Mouse (Mus musculus) limb, embryonic 13.5 days (tissue): ENCODE data around the gene Rfx8. TPM values are rescaled to one million over a fixed set of nuclear protein-coding genes. Genes with fewer than 3 reads are reported as not detected.

Experiments used
- ATAC-seq: fragments of 200-750 bp; cut with Nextera tagmentation; 2 replicates; pipeline ENCODE4 v1.8.0; 2017; ENCODE audit warnings: low read depth, moderate number of reproducible peaks, moderate TSS enrichment; ENCODE audit not compliant: low FRiP score
- H3K27ac ChIP-seq: fragments of 300-500 bp; sonication (generic); 2 replicates; pipeline ENCODE4 v1.5.1; 2015; ENCODE audit warnings: inconsistent platforms, mild to moderate bottlenecking, moderate library complexity
- H3K27me3 ChIP-seq: fragments of 300-500 bp; sonication (generic); 2 replicates; pipeline ENCODE4 v1.6.1; 2015; ENCODE audit warnings: mild to moderate bottlenecking, inconsistent platforms
- H3K36me3 ChIP-seq: fragments of 300-500 bp; sonication (generic); 2 replicates; pipeline ENCODE4 v1.6.1; 2015; ENCODE audit warnings: inconsistent platforms, mild to moderate bottlenecking, moderate library complexity
- H3K4me1 ChIP-seq: fragments of 300-500 bp; sonication (generic); 2 replicates; pipeline ENCODE4 v1.6.1; 2015; ENCODE audit warnings: inconsistent platforms
- H3K4me2 ChIP-seq: fragments of 300-500 bp; sonication (generic); replicated peaks from 2 replicates; pipeline ENCODE4 v1.6.1; 2015; ENCODE audit warnings: inconsistent platforms, mild to moderate bottlenecking, moderate library complexity
- H3K4me3 ChIP-seq: fragments of 300-500 bp; sonication (generic); 2 replicates; pipeline ENCODE4 v1.5.1; 2015; ENCODE audit warnings: moderate library complexity, mild to moderate bottlenecking, inconsistent platforms
- H3K9ac ChIP-seq: fragments of 300-500 bp; sonication (generic); 2 replicates; pipeline ENCODE4 v1.6.1; 2015; ENCODE audit warnings: mild to moderate bottlenecking, inconsistent platforms
- H3K9me3 ChIP-seq: fragments of 300-500 bp; sonication (generic); 2 replicates; pipeline ENCODE4 v1.6.1; 2016; ENCODE audit warnings: inconsistent platforms
- WGBS: fragments of 180-500 bp; shearing (Covaris S2); methylation state at CpG from one replicate; pipeline ENCODE4 v1.1.7; 2015; 5-methylcytosine and 5-hydroxymethylcytosine counted together
- polyA plus RNA-seq: library from polyadenylated mRNA; unstranded; fragments of >200 nt; fragmentation: Nextera tagmentation; extraction: Ambion mirVana; gene quantifications from 2 replicates; pipeline ENCODE4 v1.2.1, GENCODE M21; 2015

Rfx8 gene
- polyA plus RNA-seq, 1 experiment from 2014 or later, result 1.4 TPM

DNA sequence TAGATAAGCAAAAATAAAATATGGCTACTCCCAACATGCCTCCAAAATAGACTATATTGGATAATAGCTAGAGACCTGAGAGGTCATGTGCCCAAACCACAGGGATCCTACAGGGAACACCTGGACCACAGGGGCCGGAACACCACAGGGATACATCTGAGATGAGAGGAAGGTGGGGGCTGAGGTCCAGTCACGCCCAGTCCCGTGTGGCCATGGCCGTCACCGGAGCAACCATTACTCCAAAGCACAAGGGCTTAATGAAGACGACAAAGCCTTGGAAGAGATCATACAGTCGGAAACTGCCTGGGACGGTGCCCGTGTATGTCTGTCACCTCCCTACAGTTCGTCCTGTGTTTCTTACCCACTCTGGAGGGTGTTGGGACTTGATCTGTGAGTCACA, 13.1 kb upstream of the Rfx8 start:
- Histone ChIP-seq H3K27ac (no peak overlapping the region; the same call in 1 of the 2 replicates), H3K4me1 (peaks cover 25% of the 10 kb centered on the region; the same call in 1 of the 2 replicates), H3K9ac (no peak overlapping the region), H3K27me3 (no peaks in the 10 kb centered on the region), H3K4me3 (no peak overlapping the region), H3K36me3 (no peaks in the 10 kb centered on the region), H3K4me2 (no peak overlapping the region), H3K9me3 (no peaks in the 10 kb centered on the region)
- WGBS, result 89% methylated on average over 10 of the region's 10 CpGs
- no peak for ATAC-seq

DNA sequence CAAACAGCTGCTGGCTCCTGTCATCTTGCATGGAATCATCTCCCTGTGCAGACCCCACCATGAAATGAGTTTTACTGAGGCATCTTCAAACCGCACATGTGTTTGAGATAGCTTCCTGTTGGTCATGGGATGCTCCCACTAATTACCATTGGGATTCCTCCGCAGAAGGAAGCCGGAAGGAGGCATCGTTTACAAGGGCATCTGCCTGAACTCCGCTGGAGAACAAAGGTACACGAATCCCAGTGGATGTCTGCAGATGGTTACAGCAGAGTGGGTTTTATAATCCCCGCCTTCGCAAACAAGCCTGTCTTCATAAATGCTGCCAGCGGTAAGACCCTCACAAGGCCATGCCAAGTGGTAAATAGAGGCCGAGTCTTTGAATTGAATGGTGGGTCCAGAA, 11.3 kb upstream of the Rfx8 start:
- H3K4me3 ChIP-seq, result no peak overlapping the region
- H3K9ac ChIP-seq, result no peak overlapping the region
- H3K27ac ChIP-seq, result no peak overlapping the region
- H3K4me1 ChIP-seq, result peaks cover 25% of the 10 kb centered on the region; the same call in 1 of the 2 replicates
- ATAC-seq, result no peak
- no peak overlapping the region for H3K4me2 ChIP-seq
- H3K27me3 ChIP-seq, result no peaks in the 10 kb centered on the region
- no peaks in the 10 kb centered on the region for H3K36me3 ChIP-seq
- no peaks in the 10 kb centered on the region for H3K9me3 ChIP-seq
- WGBS, result 45% methylated on average over 10 of the region's 10 CpGs

DNA sequence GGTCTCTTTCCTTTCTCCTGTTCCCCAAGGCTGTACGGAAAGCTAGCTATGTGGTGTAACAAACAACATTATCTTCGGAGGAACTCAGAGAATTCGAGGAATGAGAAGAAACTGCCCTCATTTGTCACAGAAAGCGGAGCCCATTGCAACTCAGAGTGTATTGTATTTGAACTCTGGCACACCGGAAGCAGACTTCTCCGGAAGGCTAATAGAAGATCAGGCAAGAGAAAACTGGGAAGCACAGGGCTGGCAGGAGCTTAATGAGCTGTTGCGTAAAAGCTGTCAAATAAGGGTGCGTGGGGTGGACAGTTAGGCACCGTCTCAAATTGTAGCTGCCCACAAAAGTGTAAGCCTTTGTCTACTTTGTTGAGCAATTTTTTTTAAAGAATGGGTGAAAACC, 10.7 kb upstream of the Rfx8 start:
- 24% methylated on average over 9 of the region's 9 CpGs for whole genome bisulfite sequencing
- H3K27ac ChIP-seq, result no peak overlapping the region
- no peaks in the 10 kb centered on the region for H3K9me3 ChIP-seq
- H3K4me2 ChIP-seq, result no peak overlapping the region
- no peak overlapping the region for H3K4me3 ChIP-seq
- no peak overlapping the region for H3K9ac ChIP-seq
- H3K27me3 ChIP-seq, result no peaks in the 10 kb centered on the region
- H3K4me1 ChIP-seq, result peaks cover 25% of the 10 kb centered on the region; the same call in 1 of the 2 replicates
- H3K36me3 ChIP-seq, result no peaks in the 10 kb centered on the region
- no peak for ATAC-seq

DNA sequence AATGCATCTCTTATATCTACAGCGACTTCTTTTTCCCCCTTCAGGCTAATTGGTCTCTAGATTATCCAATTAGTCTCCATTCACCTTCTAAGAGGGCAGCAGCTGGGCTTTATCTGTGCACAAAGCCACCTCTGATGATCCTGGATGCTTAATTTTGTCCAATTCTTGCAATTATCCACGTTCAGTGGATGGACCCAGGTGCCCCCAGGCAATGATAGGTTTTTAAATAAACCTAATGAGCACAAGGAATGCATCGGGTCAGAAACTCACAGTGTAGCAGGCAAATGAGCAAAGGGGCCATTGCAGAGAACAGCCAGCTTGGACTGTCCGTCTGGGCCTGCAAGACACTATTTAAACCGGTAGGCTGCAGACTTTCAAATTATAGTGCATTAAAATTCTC, 10.1 kb upstream of the Rfx8 start:
- no peaks in the 10 kb centered on the region for H3K27me3 ChIP-seq
- WGBS, result 36% methylated on average over 5 of the region's 5 CpGs
- no peaks in the 10 kb centered on the region for H3K9me3 ChIP-seq

DNA sequence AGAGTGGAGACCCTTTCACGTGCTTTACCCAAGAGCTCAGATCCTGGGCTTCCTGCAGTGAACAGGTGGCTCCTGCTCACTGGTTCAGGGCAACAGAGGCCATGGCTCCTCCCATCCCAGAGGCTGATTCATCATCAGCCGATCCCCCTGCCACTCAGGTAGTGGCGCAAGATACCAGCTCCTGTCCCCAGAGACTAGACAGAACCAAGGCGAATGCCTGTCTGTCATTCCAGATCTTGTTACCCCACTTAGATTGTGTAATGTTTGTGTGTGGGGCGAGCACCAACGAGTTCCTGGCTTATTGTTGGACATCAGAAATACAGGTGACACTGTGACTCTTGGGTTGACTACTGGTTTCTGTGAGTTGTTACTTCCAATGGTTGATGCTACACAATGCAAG, 9.1 kb upstream of the Rfx8 start:
- Histone ChIP-seq H3K9ac (no peak overlapping the region), H3K4me3 (no peak overlapping the region), H3K4me1 (peaks cover 17% of the 10 kb centered on the region; the same call in 1 of the 2 replicates), H3K27me3 (no peaks in the 10 kb centered on the region), H3K4me2 (no peak overlapping the region), H3K9me3 (no peaks in the 10 kb centered on the region), H3K27ac (no peak overlapping the region), H3K36me3 (no peaks in the 10 kb centered on the region)
- 80% methylated on average over 6 of the region's 6 CpGs for WGBS
- no peak for ATAC-seq

More for the DNA sequence above, 10.1 kb upstream of the Rfx8 start:
- no peak for ATAC-seq
- H3K4me3 ChIP-seq, result no peak overlapping the region
- peaks cover 19% of the 10 kb centered on the region; the same call in 1 of the 2 replicates for H3K4me1 ChIP-seq
- H3K9ac ChIP-seq, result no peak overlapping the region
- H3K4me2 ChIP-seq, result no peak overlapping the region
- no peaks in the 10 kb centered on the region for H3K36me3 ChIP-seq
- no peak overlapping the region for H3K27ac ChIP-seq

DNA sequence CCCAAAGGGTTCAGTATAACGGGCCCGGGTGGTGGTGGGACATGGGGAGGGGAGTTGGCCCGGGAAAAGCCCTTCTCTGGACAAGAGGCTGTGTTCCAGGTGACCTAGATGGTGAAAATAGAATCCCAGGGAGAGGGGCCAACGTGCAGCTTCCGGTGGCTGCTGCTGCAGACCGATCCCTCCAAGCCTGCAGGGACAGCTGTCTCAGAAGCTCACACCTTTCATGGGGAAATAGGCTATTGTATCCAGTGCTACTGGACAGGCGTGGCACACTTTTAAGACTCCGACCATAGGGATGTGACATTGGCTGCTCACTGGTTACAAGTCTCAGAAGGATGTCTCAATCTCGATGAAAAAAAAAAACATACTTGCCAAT, 542 bp upstream of the Rfx8 start:
- WGBS, result 16% methylated on average over 9 of the region's 9 CpGs
- Histone ChIP-seq H3K4me2 (peak overlapping the region; percentile 93), H3K27ac (peak overlapping the region; percentile 91; the same call in 1 of the 2 replicates), H3K4me3 (peak overlapping the region; percentile 57), H3K36me3 (no peaks in the 10 kb centered on the region), H3K9me3 (no peaks in the 10 kb centered on the region), H3K4me1 (peaks cover 34% of the 10 kb centered on the region), H3K9ac (peak overlapping the region; percentile 79; the same call in 1 of the 2 replicates), H3K27me3 (no peaks in the 10 kb centered on the region)
- peak; percentile 60 for ATAC-seq

DNA sequence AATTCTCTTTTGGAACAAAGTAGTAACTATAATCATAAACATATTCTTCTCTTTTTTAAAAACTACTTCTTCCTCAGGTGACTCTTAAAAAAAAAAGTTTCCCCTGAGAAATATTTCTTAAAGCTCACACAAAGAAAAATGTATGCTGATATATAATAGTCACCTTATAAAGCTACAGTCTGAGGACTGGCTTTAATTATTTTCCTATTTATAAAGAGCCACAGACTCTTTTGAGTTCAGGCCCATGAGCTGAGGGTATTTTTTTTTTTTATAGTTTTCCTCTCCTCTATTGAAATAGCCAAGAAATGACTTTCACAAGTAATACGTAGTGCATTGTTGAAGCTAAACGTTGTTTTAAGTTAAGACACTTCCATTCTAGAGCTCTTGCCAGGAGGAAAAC, 611 bp downstream of the Rfx8 start:
- peak overlapping the region; percentile 91 for H3K27ac ChIP-seq
- 3% methylated on average over 2 of the region's 2 CpGs for WGBS
- H3K4me2 ChIP-seq, result peak overlapping the region; percentile 93
- peak overlapping the region; percentile 79 for H3K9ac ChIP-seq
- peak; percentile 34; the same call in 1 of the 2 replicates for ATAC-seq
- H3K9me3 ChIP-seq, result no peaks in the 10 kb centered on the region
- no peaks in the 10 kb centered on the region for H3K27me3 ChIP-seq
- peaks cover 38% of the 10 kb centered on the region for H3K4me1 ChIP-seq
- no peaks in the 10 kb centered on the region for H3K36me3 ChIP-seq
- H3K4me3 ChIP-seq, result peak overlapping the region; percentile 57

DNA sequence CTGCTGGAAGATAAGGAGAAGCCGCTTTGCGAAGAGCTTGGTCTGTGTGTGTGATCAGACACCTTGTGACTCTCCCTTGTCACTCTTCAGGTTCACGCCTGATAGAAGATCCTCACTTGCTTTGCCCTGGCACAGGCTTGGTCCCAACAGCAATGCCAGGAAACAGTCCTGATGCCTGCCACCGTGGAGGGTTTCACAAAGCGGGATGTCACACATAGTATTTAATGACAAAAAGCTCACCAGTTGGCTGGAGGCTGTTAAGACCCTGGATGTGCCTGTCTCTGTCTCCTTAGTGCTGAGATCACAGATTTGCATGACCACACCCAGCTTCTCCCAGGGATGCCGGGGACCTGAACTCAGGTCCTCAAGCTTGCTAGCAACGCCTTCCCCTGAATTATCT, 5.2 kb downstream of the Rfx8 start:
- no peak overlapping the region for H3K27ac ChIP-seq
- H3K9ac ChIP-seq, result no peak overlapping the region

DNA sequence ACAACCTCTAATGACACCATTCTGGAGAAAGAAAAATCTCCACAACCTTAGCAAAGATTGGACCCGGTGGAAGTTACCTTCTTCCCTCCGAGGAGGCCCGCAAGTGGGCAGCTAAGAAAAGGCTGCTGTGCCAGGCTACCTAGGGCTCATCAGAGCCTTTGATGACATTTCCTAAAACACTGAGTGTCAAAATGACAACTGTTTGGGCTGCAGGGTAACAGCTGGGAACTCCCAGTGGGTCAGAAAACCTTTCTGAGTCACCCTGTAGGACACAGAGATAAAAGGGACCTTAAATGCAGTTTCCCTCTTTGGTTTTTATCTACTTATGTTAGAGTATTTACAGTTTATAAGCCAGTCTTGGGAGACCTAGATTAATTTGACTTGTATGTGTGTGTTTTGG, 6.1 kb downstream of the Rfx8 start:
- Histone ChIP-seq H3K9me3 (no peaks in the 10 kb centered on the region), H3K36me3 (no peaks in the 10 kb centered on the region), H3K4me2 (no peak overlapping the region), H3K4me3 (no peak overlapping the region), H3K4me1 (peaks cover 41% of the 10 kb centered on the region), H3K27me3 (no peaks in the 10 kb centered on the region), H3K27ac (0 out of 2 replicates have a peak overlapping the region, but pooled peaks have one; percentile 11), H3K9ac (no peak overlapping the region)
- 83% methylated on average over 3 of the region's 3 CpGs for WGBS
- ATAC-seq, result no peak

More for the DNA sequence above, 5.2 kb downstream of the Rfx8 start:
- Histone ChIP-seq H3K27me3 (no peaks in the 10 kb centered on the region), H3K9me3 (no peaks in the 10 kb centered on the region), H3K36me3 (no peaks in the 10 kb centered on the region), H3K4me2 (no peak overlapping the region), H3K4me1 (peaks cover 46% of the 10 kb centered on the region), H3K4me3 (no peak overlapping the region)
- WGBS, result 92% methylated on average over 7 of the region's 7 CpGs
- no peak for ATAC-seq

DNA sequence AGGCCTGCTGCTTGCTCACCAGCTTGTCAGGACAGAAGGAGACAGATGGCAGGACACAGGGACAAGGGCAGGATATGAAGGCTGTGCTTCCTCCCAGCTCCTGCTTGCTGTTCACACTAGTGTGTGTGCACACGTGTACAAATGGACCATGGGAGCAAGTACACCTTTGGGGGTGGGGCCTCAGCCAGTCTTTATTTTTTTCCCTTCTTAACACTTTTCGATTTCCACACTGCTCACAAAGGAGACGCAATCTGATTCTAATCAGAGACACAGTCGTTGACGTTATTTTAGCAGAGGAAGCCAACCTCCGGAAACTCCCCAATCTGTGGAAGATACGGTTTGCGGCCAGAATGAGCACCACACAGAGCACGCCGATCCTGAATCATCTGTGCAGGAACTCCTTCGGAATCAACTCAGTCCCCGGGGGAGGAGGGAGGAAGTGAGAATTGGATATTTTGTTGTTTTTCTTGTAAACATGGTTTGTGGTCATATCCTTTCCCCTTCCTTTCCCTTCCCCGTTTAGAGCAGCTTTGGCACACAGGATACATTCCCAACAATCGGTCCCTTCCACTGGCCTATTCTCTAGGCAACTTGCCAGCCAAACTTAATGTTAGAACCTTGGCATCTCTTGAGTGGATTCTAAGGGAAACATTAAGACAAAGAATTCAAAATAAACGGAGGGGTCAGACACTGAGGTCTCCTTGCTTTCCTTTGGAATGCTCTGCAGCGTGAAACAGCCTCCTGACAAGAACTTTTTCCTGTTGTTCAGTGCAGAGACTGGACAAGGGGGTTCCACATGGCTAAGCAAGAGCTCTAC, 6.7 kb downstream of the Rfx8 start:
- H3K27ac ChIP-seq, result peak overlapping the region; percentile 34; the same call in 1 of the 2 replicates
- peak; percentile 44; the same call in 1 of the 2 replicates for ATAC-seq

DNA sequence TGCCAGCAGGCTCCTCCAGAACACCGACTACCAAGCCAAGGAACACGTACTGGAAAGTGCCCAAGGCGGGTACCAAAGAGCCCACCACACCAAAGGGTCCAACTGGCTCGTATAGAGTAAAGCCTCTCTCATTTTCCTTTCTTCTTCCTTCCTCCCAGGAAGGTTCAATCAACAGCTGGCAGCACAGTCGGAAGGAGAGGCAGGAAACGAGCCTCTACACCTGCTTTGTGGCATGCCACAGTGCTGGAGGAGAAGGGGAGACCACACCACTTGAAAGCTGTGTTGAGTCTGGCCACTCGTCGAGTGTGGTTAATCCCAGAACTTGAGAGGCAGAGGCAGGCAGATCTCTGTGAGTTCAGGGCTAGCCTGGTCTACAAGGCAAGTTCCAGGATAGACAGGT, 7.5 kb downstream of the Rfx8 start:
- 85% methylated on average over 8 of the region's 8 CpGs for WGBS
- Histone ChIP-seq H3K9me3 (no peaks in the 10 kb centered on the region), H3K4me3 (no peak overlapping the region), H3K27me3 (no peaks in the 10 kb centered on the region), H3K36me3 (no peaks in the 10 kb centered on the region), H3K9ac (no peak overlapping the region), H3K4me2 (no peak overlapping the region), H3K4me1 (peaks cover 33% of the 10 kb centered on the region), H3K27ac (no peak overlapping the region)
- ATAC-seq, result no peak

More for the DNA sequence above, 6.7 kb downstream of the Rfx8 start:
- peaks cover 34% of the 10 kb centered on the region for H3K4me1 ChIP-seq
- H3K9me3 ChIP-seq, result no peaks in the 10 kb centered on the region
- no peak overlapping the region for H3K4me3 ChIP-seq
- no peaks in the 10 kb centered on the region for H3K36me3 ChIP-seq
- WGBS, result 46% methylated on average over 16 of the region's 16 CpGs
- H3K9ac ChIP-seq, result no peak overlapping the region
- no peaks in the 10 kb centered on the region for H3K27me3 ChIP-seq
- no peak overlapping the region for H3K4me2 ChIP-seq

DNA sequence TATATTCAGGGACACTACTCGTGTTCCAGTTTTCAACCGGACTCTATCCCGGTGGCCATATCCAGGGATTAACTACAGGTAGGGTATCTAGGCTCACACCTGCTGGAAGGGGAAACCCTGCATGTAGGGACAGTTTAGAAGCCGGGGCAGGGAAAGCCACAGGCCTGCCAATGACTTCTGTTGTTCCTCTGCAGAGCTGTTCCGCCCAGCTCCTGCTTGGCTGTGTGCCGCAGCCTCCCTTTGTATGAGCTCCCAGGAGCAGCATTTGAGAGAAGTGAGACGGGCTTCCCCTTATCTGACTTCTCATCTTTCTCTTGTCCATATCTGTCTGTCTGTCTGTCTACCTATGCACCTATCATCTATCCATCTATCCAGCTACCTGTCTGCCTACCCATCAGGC, 8.5 kb downstream of the Rfx8 start:
- Histone ChIP-seq H3K27me3 (no peaks in the 10 kb centered on the region), H3K4me3 (no peak overlapping the region), H3K27ac (no peak overlapping the region), H3K9ac (no peak overlapping the region), H3K4me1 (peaks cover 40% of the 10 kb centered on the region), H3K36me3 (no peaks in the 10 kb centered on the region), H3K4me2 (no peak overlapping the region), H3K9me3 (no peaks in the 10 kb centered on the region)
- ATAC-seq, result no peak
- WGBS, result 90% methylated on average over 7 of the region's 7 CpGs
